Mouse (Mus musculus) midbrain, embryonic 10.5 days (tissue): ENCODE results near the gene 1700001O22Rik. TPM values are rescaled to one million over a fixed set of nuclear protein-coding genes. Genes with fewer than 3 reads are reported as not detected.

Experiments
- DNase-seq: peaks from one replicate; pipeline ENCODE4 v3.0.0-alpha.2; 2017; ENCODE audit warnings: low spot score
- H3K27ac ChIP-seq: fragments of 300-500 bp; sonication (generic); replicated peaks from 2 replicates; pipeline ENCODE4 v1.5.1; 2016; ENCODE audit warnings: mild to moderate bottlenecking
- H3K27me3 ChIP-seq: fragments of 300-500 bp; sonication (generic); 2 replicates; pipeline ENCODE4 v1.6.1; 2016; ENCODE audit warnings: low read depth, mild to moderate bottlenecking; ENCODE audit not compliant: poor library complexity, severe bottlenecking
- H3K36me3 ChIP-seq: fragments of 300-500 bp; sonication (generic); 2 replicates; pipeline ENCODE4 v1.6.1; 2016; ENCODE audit warnings: mild to moderate bottlenecking, moderate library complexity
- H3K4me1 ChIP-seq: fragments of 300-500 bp; sonication (generic); 2 replicates; pipeline ENCODE4 v1.6.1; 2016
- H3K4me3 ChIP-seq: fragments of 300-500 bp; sonication (generic); 2 replicates; pipeline ENCODE4 v1.5.1; 2016; ENCODE audit warnings: mild to moderate bottlenecking, moderate library complexity
- H3K9me3 ChIP-seq: fragments of 300-500 bp; sonication (generic); replicated peaks from 2 replicates; pipeline ENCODE4 v1.6.1; 2016; ENCODE audit warnings: mild to moderate bottlenecking
- WGBS: fragments of 180-500 bp; shearing (Covaris S2); methylation state at CpG from one replicate; pipeline ENCODE4 v1.1.7; 2016; 5-methylcytosine and 5-hydroxymethylcytosine counted together
- polyA plus RNA-seq: library from polyadenylated mRNA; unstranded; fragments of >200 nt; fragmentation: Nextera tagmentation; extraction: Ambion mirVana; gene quantifications from 2 replicates; pipeline ENCODE4 v1.2.1, GENCODE M21; 2016

Gene 1700001O22Rik
- polyA plus RNA-seq, 1 experiment from 2014 or later = 4.0 TPM

GRCm38 (mm10) chr2:30829315-30829714, 25.9 kb upstream of the 1700001O22Rik start:
- 38% methylated on average over 5 of the region's 5 CpGs for WGBS
- Histone ChIP-seq H3K4me3 (no peak overlapping the region), H3K4me1 (peaks cover 43% of the 10 kb centered on the region), H3K27ac (no peak overlapping the region), H3K9me3 (no peaks in the 10 kb centered on the region), H3K36me3 (peaks cover 25% of the 10 kb centered on the region), H3K27me3 (no peaks in the 10 kb centered on the region)
- no peak for DNase-seq

GRCm38 (mm10) chr2:30827749-30828475, 24.5 kb upstream of the 1700001O22Rik start:
- no peaks in the 10 kb centered on the region for H3K27me3 ChIP-seq
- H3K27ac ChIP-seq = peak overlapping the region; percentile 87
- H3K36me3 ChIP-seq = peaks cover 40% of the 10 kb centered on the region
- WGBS = under 1% methylated on average over 63 of the region's 63 CpGs
- H3K4me3 ChIP-seq = peak overlapping the region; percentile 99
- H3K9me3 ChIP-seq = no peaks in the 10 kb centered on the region
- H3K4me1 ChIP-seq = peaks cover 37% of the 10 kb centered on the region
- peak; percentile 94 for DNase-seq

- WGBS = 39% methylated on average over 26 of the region's 26 CpGs
- peaks cover 39% of the 10 kb centered on the region for H3K4me1 ChIP-seq
- no peak for DNase-seq
These were observed 23.6 kb upstream of the 1700001O22Rik start for GRCm38 (mm10) chr2:30826825-30827748.

GRCm38 (mm10) chr2:30823385-30824153, 20.1 kb upstream of the 1700001O22Rik start:
- H3K9me3 ChIP-seq = peaks cover 11% of the 10 kb centered on the region
- peaks cover 83% of the 10 kb centered on the region for H3K36me3 ChIP-seq
- peaks cover 30% of the 10 kb centered on the region for H3K4me1 ChIP-seq
- no peaks in the 10 kb centered on the region for H3K27me3 ChIP-seq
- WGBS = 82% methylated on average over 13 of the region's 13 CpGs
- no peak for DNase-seq
- H3K27ac ChIP-seq = no peak overlapping the region
- H3K4me3 ChIP-seq = 0 out of 2 replicates have a peak overlapping the region, but pooled peaks have one; percentile 7

More at GRCm38 (mm10) chr2:30826825-30827748, 23.6 kb upstream of the 1700001O22Rik start:
- Histone ChIP-seq H3K27ac (peak overlapping the region; percentile 87), H3K27me3 (no peaks in the 10 kb centered on the region), H3K4me3 (peak overlapping the region; percentile 99), H3K9me3 (no peaks in the 10 kb centered on the region), H3K36me3 (peaks cover 48% of the 10 kb centered on the region)

- 91% methylated on average over 8 of the region's 8 CpGs for WGBS
- H3K27me3 ChIP-seq = no peaks in the 10 kb centered on the region
- peaks cover 11% of the 10 kb centered on the region for H3K9me3 ChIP-seq
- peaks cover 94% of the 10 kb centered on the region for H3K36me3 ChIP-seq
- no peak for DNase-seq
- H3K4me1 ChIP-seq = peaks cover 20% of the 10 kb centered on the region
- no peak overlapping the region for H3K4me3 ChIP-seq
- H3K27ac ChIP-seq = no peak overlapping the region
These were observed 19.0 kb upstream of the 1700001O22Rik start for GRCm38 (mm10) chr2:30822460-30822859.

GRCm38 (mm10) chr2:30821073-30821472, 17.6 kb upstream of the 1700001O22Rik start:
- H3K36me3 ChIP-seq = peaks cover 98% of the 10 kb centered on the region

GRCm38 (mm10) chr2:30819873-30820272, 16.4 kb upstream of the 1700001O22Rik start:
- Histone ChIP-seq H3K27me3 (no peaks in the 10 kb centered on the region), H3K36me3 (peaks cover 98% of the 10 kb centered on the region), H3K27ac (no peak overlapping the region), H3K9me3 (peaks cover 11% of the 10 kb centered on the region), H3K4me1 (peaks cover 6% of the 10 kb centered on the region; the same call in 1 of the 2 replicates), H3K4me3 (no peak overlapping the region)
- 94% methylated on average over 5 of the region's 5 CpGs for WGBS
- no peak for DNase-seq

More at GRCm38 (mm10) chr2:30821073-30821472, 17.6 kb upstream of the 1700001O22Rik start:
- no peak for DNase-seq
- no peak overlapping the region for H3K4me3 ChIP-seq
- no peak overlapping the region for H3K27ac ChIP-seq
- 93% methylated on average over 3 of the region's 3 CpGs for WGBS
- H3K4me1 ChIP-seq = peaks cover 7% of the 10 kb centered on the region; the same call in 1 of the 2 replicates
- peaks cover 11% of the 10 kb centered on the region for H3K9me3 ChIP-seq
- H3K27me3 ChIP-seq = no peaks in the 10 kb centered on the region

GRCm38 (mm10) chr2:30816383-30816782, 12.9 kb upstream of the 1700001O22Rik start:
- DNase-seq = no peak
- Histone ChIP-seq H3K9me3 (peaks cover 11% of the 10 kb centered on the region), H3K27ac (no peak overlapping the region), H3K4me3 (no peak overlapping the region), H3K27me3 (no peaks in the 10 kb centered on the region), H3K4me1 (no peaks in the 10 kb centered on the region), H3K36me3 (peaks cover 98% of the 10 kb centered on the region)
- WGBS = 86% methylated on average over 1 of the region's 1 CpGs

- Histone ChIP-seq H3K9me3 (no peaks in the 10 kb centered on the region), H3K27me3 (peaks cover 3% of the 10 kb centered on the region; the same call in 1 of the 2 replicates), H3K4me3 (no peak overlapping the region), H3K27ac (no peak overlapping the region), H3K36me3 (peaks cover 58% of the 10 kb centered on the region), H3K4me1 (peaks cover 38% of the 10 kb centered on the region)
- no peak for DNase-seq
- 94% methylated on average over 7 of the region's 7 CpGs for WGBS
These were observed 7.1 kb upstream of the 1700001O22Rik start for GRCm38 (mm10) chr2:30810573-30810972.

GRCm38 (mm10) chr2:30809503-30809902, 6.0 kb upstream of the 1700001O22Rik start:
- Histone ChIP-seq H3K4me3 (peak overlapping the region; percentile 39; the same call in 1 of the 2 replicates), H3K4me1 (peaks cover 38% of the 10 kb centered on the region), H3K27ac (no peak overlapping the region), H3K36me3 (peaks cover 47% of the 10 kb centered on the region), H3K27me3 (peaks cover 14% of the 10 kb centered on the region; the same call in 1 of the 2 replicates), H3K9me3 (no peaks in the 10 kb centered on the region)
- WGBS = 92% methylated on average over 5 of the region's 5 CpGs
- no peak for DNase-seq

- Histone ChIP-seq H3K9me3 (no peaks in the 10 kb centered on the region), H3K27ac (peak overlapping the region; percentile 96), H3K4me3 (peak overlapping the region; percentile 84), H3K4me1 (peaks cover 38% of the 10 kb centered on the region), H3K36me3 (peaks cover 35% of the 10 kb centered on the region), H3K27me3 (peaks cover 26% of the 10 kb centered on the region)
- peak; percentile 38 for DNase-seq
- WGBS = 13% methylated on average over 10 of the region's 10 CpGs
These were observed 4.8 kb upstream of the 1700001O22Rik start for GRCm38 (mm10) chr2:30808296-30808655.
